In genomic region chr9:44799958-44800324, GRCm38 (mm10) we compare ENCODE assay signal across 10 mouse cellular contexts. TPM values are rescaled to one million over a fixed set of nuclear protein-coding genes. Genes with fewer than 3 reads are reported as not detected.
DNase-seq lines count a peak whose midpoint lies in the region; ATAC-seq lines count a peak whose summit lies in the region.
"Had no signal": no experiment of that assay in that cellular context is flagged by ENCODE, and none has a peak within 500 bp of the region (broad histone marks: within the 10 kb centered on the region; RNA-seq: fewer than 3 reads in every experiment).

No protein-coding gene starts in this region.

- no peaks in the 10 kb centered on the region for H3K9me3 ChIP-seq in kidney, embryonic 15.5 days (replicated peaks)
- no peaks in the 10 kb centered on the region for H3K9me3 ChIP-seq in embryonic facial prominence, embryonic 11.5 days (replicated peaks; ENCODE audit: control insufficient read depth, low read length)
- no peaks in the 10 kb centered on the region for H3K9me3 ChIP-seq in intestine, embryonic 14.5 days (ENCODE audit: control insufficient read depth, low read length)
- no peaks in the 10 kb centered on the region for H3K9me3 ChIP-seq in midbrain, embryonic 16.5 days (replicated peaks; ENCODE audit: control insufficient read depth, low read length, poor library complexity, severe bottlenecking)

- peaks cover 5% of the 10 kb centered on the region for H3K36me3 ChIP-seq in kidney, embryonic 15.5 days
- H3K36me3 ChIP-seq in embryonic facial prominence, embryonic 11.5 days (replicated peaks; ENCODE audit: control insufficient read depth, insufficient read depth, low read depth, low read length) = no peaks in the 10 kb centered on the region; the same call in 1 of the 2 replicates
- peaks cover 4% of the 10 kb centered on the region for H3K36me3 ChIP-seq in intestine, embryonic 14.5 days (ENCODE audit: control insufficient read depth, insufficient read depth, low read length)
- H3K36me3 ChIP-seq in midbrain, embryonic 16.5 days (ENCODE audit: control insufficient read depth, insufficient read depth, low read length) = 0 out of 2 replicates have a peak, but pooled peaks cover 3% of the 10 kb centered on the region

- peaks cover 8% of the 10 kb centered on the region for H3K27me3 ChIP-seq in kidney, embryonic 15.5 days
- peaks cover 3% of the 10 kb centered on the region; the same call in 1 of the 2 replicates for H3K27me3 ChIP-seq in embryonic facial prominence, embryonic 11.5 days (ENCODE audit: control insufficient read depth, insufficient read depth, low read length)
- H3K27me3 ChIP-seq in intestine, embryonic 14.5 days (replicated peaks; ENCODE audit: control insufficient read depth, insufficient read depth, low read length) = peaks cover 7% of the 10 kb centered on the region; the same call in 1 of the 2 replicates
- peaks cover 2% of the 10 kb centered on the region; the same call in 1 of the 2 replicates for H3K27me3 ChIP-seq in midbrain, embryonic 16.5 days (ENCODE audit: control insufficient read depth, insufficient read depth, low read depth, low read length)

- H3K4me3 ChIP-seq in kidney, embryonic 15.5 days (replicated peaks) = peak overlapping the region; percentile 63
- peak overlapping the region; percentile 42 for H3K4me3 ChIP-seq in embryonic facial prominence, embryonic 11.5 days (ENCODE audit: low read depth, low read length)
- peak overlapping the region; percentile 63; the same call in 1 of the 2 replicates for H3K4me3 ChIP-seq in intestine, embryonic 14.5 days (ENCODE audit: low read depth, low read length)
- H3K4me3 ChIP-seq in midbrain, embryonic 16.5 days (ENCODE audit: low read depth, low read length) = peak overlapping the region; percentile 69

- DNase-seq in kidney, adult 11 months = no peak
- DNase-seq in embryonic facial prominence, embryonic 11.5 days (ENCODE audit: low spot score) = no peak
- no peak for DNase-seq in intestine, embryonic 14.5 days (ENCODE audit: low spot score)
- no peak for DNase-seq in gastrocnemius, postnatal 14 days
- DNase-seq in ovary, adult 18-20 months (ENCODE audit: low spot score) = no peak
- no peak for DNase-seq in gastrocnemius, postnatal 4 days (ENCODE audit: low spot score in 2 of 2)
- DNase-seq: cerebellum, postnatal 36 days had no signal

- H3K4me1 ChIP-seq in kidney, embryonic 15.5 days = peaks cover 41% of the 10 kb centered on the region
- no peaks in the 10 kb centered on the region for H3K4me1 ChIP-seq in embryonic facial prominence, embryonic 11.5 days (ENCODE audit: control insufficient read depth, insufficient read depth, low read length)
- H3K4me1 ChIP-seq in intestine, embryonic 14.5 days (replicated peaks; ENCODE audit: control insufficient read depth, insufficient read depth, low read length) = peaks cover 5% of the 10 kb centered on the region
- H3K4me1 ChIP-seq in midbrain, embryonic 16.5 days (ENCODE audit: control insufficient read depth, insufficient read depth, low read length) = peaks cover 14% of the 10 kb centered on the region

- H3K9ac ChIP-seq in kidney, embryonic 15.5 days = peak overlapping the region; percentile 62
- peak overlapping the region; percentile 67 for H3K9ac ChIP-seq in embryonic facial prominence, embryonic 11.5 days (replicated peaks; ENCODE audit: low read length)
- H3K9ac ChIP-seq in intestine, embryonic 14.5 days (ENCODE audit: low read length) = no peak overlapping the region
- peak overlapping the region; percentile 81 for H3K9ac ChIP-seq in midbrain, embryonic 16.5 days (ENCODE audit: low read depth, low read length)

- 26% methylated on average over 9 of the region's 9 CpGs for WGBS in kidney, embryonic 15.5 days
- 43% methylated on average over 9 of the region's 9 CpGs for WGBS in embryonic facial prominence, embryonic 11.5 days
- 37% methylated on average over 9 of the region's 9 CpGs for WGBS in intestine, embryonic 14.5 days
- 41% methylated on average over 9 of the region's 9 CpGs for WGBS in midbrain, embryonic 16.5 days

- peak overlapping the region; percentile 93 for H3K4me2 ChIP-seq in kidney, embryonic 15.5 days
- H3K4me2 ChIP-seq in embryonic facial prominence, embryonic 11.5 days (ENCODE audit: low read depth, low read length) = peak overlapping the region; percentile 96
- peak overlapping the region; percentile 88 for H3K4me2 ChIP-seq in intestine, embryonic 14.5 days (ENCODE audit: low read length)
- peak overlapping the region; percentile 95 for H3K4me2 ChIP-seq in midbrain, embryonic 16.5 days (ENCODE audit: low read length)

- H3K27ac ChIP-seq in kidney, embryonic 15.5 days = peak overlapping the region; percentile 91
- no peak overlapping the region; the same call in 1 of the 2 replicates for H3K27ac ChIP-seq in embryonic facial prominence, embryonic 11.5 days (replicated peaks; ENCODE audit: low read depth, low read length)
- H3K27ac ChIP-seq in intestine, embryonic 14.5 days (ENCODE audit: low read depth) = peak overlapping the region; percentile 55; the same call in 1 of the 2 replicates
- no peak overlapping the region for H3K27ac ChIP-seq in midbrain, embryonic 16.5 days (ENCODE audit: low read length)

- intact Hi-C loops in gastrocnemius, postnatal 14 days (cut with DNase I; ENCODE audit: low total_unique reads) = no loop called here

- no peak for ATAC-seq in kidney, embryonic 15.5 days (replicated peaks; ENCODE audit: low FRiP score)
- ATAC-seq in embryonic facial prominence, embryonic 11.5 days (replicated peaks; ENCODE audit: insufficient number of reproducible peaks, low FRiP score, low TSS enrichment, low read depth) = no peak
- ATAC-seq in intestine, embryonic 14.5 days (replicated peaks; ENCODE audit: low FRiP score, low TSS enrichment, low read depth) = no peak
- ATAC-seq in midbrain, embryonic 16.5 days = no peak

RNA-seq across cellular contexts. Expression of gene Tmem25, which starts 0.8 kb away (rescaled TPM):
- polyA plus RNA-seq in kidney, embryonic 15.5 days (2015; fragmentation: Nextera tagmentation; extraction: Ambion mirVana) = 20.0 and 24.6 TPM in 2 replicates
- 1.2 and 1.4 TPM in 2 replicates for polyA plus RNA-seq in embryonic facial prominence, embryonic 11.5 days (2014; fragmentation: Nextera tagmentation; extraction: Ambion mirVana)
- 3.3 and 3.9 TPM in 2 replicates for polyA plus RNA-seq in intestine, embryonic 14.5 days (2014; fragmentation: Nextera tagmentation; extraction: Ambion mirVana)
- 16.0 and 19.8 TPM in 2 replicates for polyA plus RNA-seq in midbrain, embryonic 16.5 days (2015; fragmentation: Nextera tagmentation; extraction: Ambion mirVana)
- 10 to 100 TPM in 1 of 2 experiments, 1 to 10 TPM in 1; 9.4 to 11.6 TPM for total RNA-seq in gastrocnemius, postnatal 14 days (2021)
- 1 to 10 TPM; 8.0 to 9.6 TPM for total RNA-seq in gastrocnemius, postnatal 4 days (2021)

RNA-seq across cellular contexts. Expression of gene Ttc36, which starts 2.9 kb away (rescaled TPM):
- polyA plus RNA-seq in kidney, embryonic 15.5 days (2015; fragmentation: Nextera tagmentation; extraction: Ambion mirVana) = 87.3 and 99.8 TPM in 2 replicates
- not detected in 2 replicates for polyA plus RNA-seq in embryonic facial prominence, embryonic 11.5 days (2014; fragmentation: Nextera tagmentation; extraction: Ambion mirVana)
- 1.5 and 2.7 TPM in 2 replicates for polyA plus RNA-seq in intestine, embryonic 14.5 days (2014; fragmentation: Nextera tagmentation; extraction: Ambion mirVana)
- 0.25 TPM in 1 of 2 replicates, not detected in the other for polyA plus RNA-seq in midbrain, embryonic 16.5 days (2015; fragmentation: Nextera tagmentation; extraction: Ambion mirVana)
- total RNA-seq in gastrocnemius, postnatal 14 days (2021) = under 1 TPM in 1 of 2 experiments, not detected in 1; 0.73 TPM
- total RNA-seq in gastrocnemius, postnatal 4 days (2021) = 1 to 10 TPM in 1 of 2 experiments, under 1 TPM in 1; 0.86 to 2.2 TPM
- total RNA-seq: monocyte, adult 5-6 weeks had no signal

RNA-seq across cellular contexts. Expression of gene Ift46, which starts 32.2 kb away (rescaled TPM):
- 99.3 and 105 TPM in 2 replicates for polyA plus RNA-seq in kidney, embryonic 15.5 days (2015; fragmentation: Nextera tagmentation; extraction: Ambion mirVana)
- polyA plus RNA-seq in embryonic facial prominence, embryonic 11.5 days (2014; fragmentation: Nextera tagmentation; extraction: Ambion mirVana) = 142 and 152 TPM in 2 replicates
- polyA plus RNA-seq in intestine, embryonic 14.5 days (2014; fragmentation: Nextera tagmentation; extraction: Ambion mirVana) = 87.8 and 96.0 TPM in 2 replicates
- 188 and 193 TPM in 2 replicates for polyA plus RNA-seq in midbrain, embryonic 16.5 days (2015; fragmentation: Nextera tagmentation; extraction: Ambion mirVana)
- total RNA-seq in gastrocnemius, postnatal 14 days (2021) = 10 to 100 TPM; 29.2 to 38.8 TPM
- total RNA-seq in gastrocnemius, postnatal 4 days (2021) = 10 to 100 TPM; 65.9 to 69.5 TPM

RNA-seq across cellular contexts. Expression of gene Arcn1, which starts 32.3 kb away (rescaled TPM):
- 201 and 202 TPM in 2 replicates for polyA plus RNA-seq in kidney, embryonic 15.5 days (2015; fragmentation: Nextera tagmentation; extraction: Ambion mirVana)
- polyA plus RNA-seq in embryonic facial prominence, embryonic 11.5 days (2014; fragmentation: Nextera tagmentation; extraction: Ambion mirVana) = 208 and 223 TPM in 2 replicates
- 188 and 192 TPM in 2 replicates for polyA plus RNA-seq in intestine, embryonic 14.5 days (2014; fragmentation: Nextera tagmentation; extraction: Ambion mirVana)
- polyA plus RNA-seq in midbrain, embryonic 16.5 days (2015; fragmentation: Nextera tagmentation; extraction: Ambion mirVana) = 140 and 146 TPM in 2 replicates
- 10 to 100 TPM; 65.1 to 69.9 TPM for total RNA-seq in gastrocnemius, postnatal 14 days (2021)
- 100 to 1,000 TPM; 124 to 142 TPM for total RNA-seq in gastrocnemius, postnatal 4 days (2021)

Comparison
In these comparisons a context has a peak if more than half of its experiments do, and no peak if none do; other contexts are left out.
1. H3K27ac ChIP-seq: peak in kidney, embryonic 15.5 days (single experiment) and intestine, embryonic 14.5 days (single experiment); none in embryonic facial prominence, embryonic 11.5 days (single experiment) and midbrain, embryonic 16.5 days (single experiment).
2. RNA of gene Ttc36, which starts 2.9 kb away (polyA plus RNA-seq): 87.3 to 99.8 TPM in kidney, embryonic 15.5 days; 1.5 to 2.7 TPM in intestine, embryonic 14.5 days, not detected in embryonic facial prominence, embryonic 11.5 days and 0.25 TPM in midbrain, embryonic 16.5 days; every median in the first group is over 10 times any median in the second.
3. Peak in every context shown above with its lines, with median percentiles within 50 percentile points of each other: H3K4me2 ChIP-seq and H3K4me3 ChIP-seq.